Mouse (Mus musculus) embryonic facial prominence, embryonic 11.5 days (tissue): ENCODE measurements at regions not wholly inside any gene's neighbourhood (a gene's known extent, or its start where the extent isn't known, plus 50 kb on each side); places are given as distances from the start of the nearest gene placed in this dataset.
A peak's percentile ranks its signal among the peaks of the same experiment; 100 is the strongest.

ENCODE experiments used
- ATAC-seq: fragments of 200-750 bp; cut with Nextera tagmentation; replicated peaks from 2 replicates; pipeline ENCODE4 v1.8.0; 2017; ENCODE audit warnings: low read depth; ENCODE audit not compliant: insufficient number of reproducible peaks, low FRiP score, low TSS enrichment
- DNase-seq: peaks from one replicate; pipeline ENCODE4 v3.0.0-alpha.2; 2015; ENCODE audit warnings: low spot score
- H3K27ac ChIP-seq: fragments of 300-500 bp; sonication (generic); replicated peaks from 2 replicates; pipeline ENCODE4 v1.5.1; 2014; ENCODE audit warnings: mild to moderate bottlenecking, low read depth, low read length, control low read depth
- H3K27me3 ChIP-seq: fragments of 300-500 bp; sonication (generic); 2 replicates; pipeline ENCODE4 v1.6.1; 2014; ENCODE audit warnings: mild to moderate bottlenecking, low read length, moderate library complexity, mixed read lengths; ENCODE audit not compliant: control insufficient read depth, insufficient read depth
- H3K36me3 ChIP-seq: fragments of 300-500 bp; sonication (generic); replicated peaks from 2 replicates; pipeline ENCODE4 v1.6.1; 2014; ENCODE audit warnings: low read depth, mild to moderate bottlenecking, low read length, moderate library complexity, mixed read lengths; ENCODE audit not compliant: control insufficient read depth, insufficient read depth
- H3K4me1 ChIP-seq: fragments of 300-500 bp; sonication (generic); 2 replicates; pipeline ENCODE4 v1.6.1; 2014; ENCODE audit warnings: low read length, mixed read lengths; ENCODE audit not compliant: control insufficient read depth, insufficient read depth
- H3K4me2 ChIP-seq: fragments of 300-500 bp; sonication (generic); 2 replicates; pipeline ENCODE4 v1.6.1; 2014; ENCODE audit warnings: low read depth, mild to moderate bottlenecking, control low read depth, low read length, moderate library complexity
- H3K4me3 ChIP-seq: fragments of 300-500 bp; sonication (generic); 2 replicates; pipeline ENCODE4 v1.5.1; 2014; ENCODE audit warnings: low read depth, low read length, control low read depth
- H3K9ac ChIP-seq: fragments of 300-500 bp; sonication (generic); replicated peaks from 2 replicates; pipeline ENCODE4 v1.6.1; 2014; ENCODE audit warnings: mild to moderate bottlenecking, control low read depth, low read length
- H3K9me3 ChIP-seq: fragments of 300-500 bp; sonication (generic); replicated peaks from 2 replicates; pipeline ENCODE4 v1.6.1; 2016; ENCODE audit warnings: mild to moderate bottlenecking, low read length, inconsistent platforms, mixed read lengths; ENCODE audit not compliant: control insufficient read depth
- WGBS: fragments of 180-500 bp; shearing (Covaris S2); extraction: QIAGEN DNeasy Blood & Tissue Kit; methylation state at CpG from one replicate; pipeline ENCODE4 v1.1.7; 2014; 5-methylcytosine and 5-hydroxymethylcytosine counted together

GRCm38 (mm10) chr6:100139809-100140208 is 147.5 kb downstream of the Rybp start:
- Histone ChIP-seq H3K36me3 (no peaks in the 10 kb centered on the region), H3K4me1 (peaks cover 7% of the 10 kb centered on the region), H3K27ac (no peak overlapping the region), H3K4me2 (no peak overlapping the region), H3K27me3 (peaks cover 2% of the 10 kb centered on the region; the same call in 1 of the 2 replicates), H3K4me3 (no peak overlapping the region), H3K9me3 (no peaks in the 10 kb centered on the region), H3K9ac (no peak overlapping the region)
- 47% methylated on average over 6 of the region's 6 CpGs for WGBS
- DNase-seq = no peak
- no peak for ATAC-seq

GRCm38 (mm10) chr6:100138659-100139058 is 148.6 kb downstream of the Rybp start:
- Histone ChIP-seq H3K9ac (no peak overlapping the region), H3K27me3 (peaks cover 2% of the 10 kb centered on the region; the same call in 1 of the 2 replicates), H3K36me3 (no peaks in the 10 kb centered on the region), H3K27ac (no peak overlapping the region), H3K9me3 (no peaks in the 10 kb centered on the region), H3K4me3 (no peak overlapping the region), H3K4me1 (peaks cover under 1% of the 10 kb centered on the region; the same call in 1 of the 2 replicates), H3K4me2 (no peak overlapping the region)
- DNase-seq = no peak
- no peak for ATAC-seq
- 87% methylated on average over 2 of the region's 2 CpGs for WGBS

GRCm38 (mm10) chr6:100135177-100135576 is 152.1 kb downstream of the Rybp start:
- Histone ChIP-seq H3K9ac (no peak overlapping the region), H3K36me3 (no peaks in the 10 kb centered on the region), H3K9me3 (no peaks in the 10 kb centered on the region), H3K4me1 (peaks cover 3% of the 10 kb centered on the region; the same call in 1 of the 2 replicates), H3K27ac (no peak overlapping the region), H3K4me3 (no peak overlapping the region), H3K4me2 (no peak overlapping the region), H3K27me3 (no peaks in the 10 kb centered on the region)
- WGBS = 24% methylated on average over 2 of the region's 2 CpGs
- ATAC-seq = no peak; the same call in 1 of the 2 replicates
- DNase-seq = no peak

- no peaks in the 10 kb centered on the region for H3K27me3 ChIP-seq
- DNase-seq (no peak), ATAC-seq (no peak)
- no peaks in the 10 kb centered on the region for H3K36me3 ChIP-seq
- no peak overlapping the region for H3K4me3 ChIP-seq
- no peak overlapping the region for H3K27ac ChIP-seq
- H3K4me1 ChIP-seq = peaks cover 3% of the 10 kb centered on the region; the same call in 1 of the 2 replicates
- no peak overlapping the region for H3K4me2 ChIP-seq
- WGBS = 81% methylated on average over 9 of the region's 9 CpGs
- no peak overlapping the region for H3K9ac ChIP-seq
- H3K9me3 ChIP-seq = no peaks in the 10 kb centered on the region
Observed at GRCm38 (mm10) chr6:100133970-100134369, 153.3 kb downstream of the Rybp start.

GRCm38 (mm10) chr6:100132916-100133600 is 154.2 kb downstream of the Rybp start:
- ATAC-seq (no peak), DNase-seq (no peak)
- Histone ChIP-seq H3K27ac (no peak overlapping the region), H3K9ac (no peak overlapping the region), H3K27me3 (no peaks in the 10 kb centered on the region), H3K36me3 (no peaks in the 10 kb centered on the region), H3K4me1 (peaks cover 3% of the 10 kb centered on the region; the same call in 1 of the 2 replicates), H3K4me3 (no peak overlapping the region), H3K9me3 (no peaks in the 10 kb centered on the region), H3K4me2 (no peak overlapping the region)
- WGBS = 32% methylated on average over 4 of the region's 4 CpGs

- H3K36me3 ChIP-seq = no peaks in the 10 kb centered on the region
- no peaks in the 10 kb centered on the region for H3K4me1 ChIP-seq
- no peak overlapping the region for H3K9ac ChIP-seq
- H3K9me3 ChIP-seq = no peaks in the 10 kb centered on the region
- 0 out of 2 replicates have a peak, but pooled peaks have one; percentile 30 for ATAC-seq
- 38% methylated on average over 15 of the region's 15 CpGs for WGBS
- no peaks in the 10 kb centered on the region for H3K27me3 ChIP-seq
- DNase-seq = no peak
- H3K4me2 ChIP-seq = no peak overlapping the region
- H3K4me3 ChIP-seq = no peak overlapping the region
- H3K27ac ChIP-seq = no peak overlapping the region
Observed at GRCm38 (mm10) chr6:100127221-100128143, 159.8 kb downstream of the Rybp start.

GRCm38 (mm10) chr6:100126736-100127135 is 160.5 kb downstream of the Rybp start:
- Histone ChIP-seq H3K4me3 (no peak overlapping the region), H3K4me2 (no peak overlapping the region), H3K9me3 (no peaks in the 10 kb centered on the region), H3K9ac (no peak overlapping the region), H3K27me3 (no peaks in the 10 kb centered on the region), H3K4me1 (no peaks in the 10 kb centered on the region), H3K27ac (no peak overlapping the region), H3K36me3 (no peaks in the 10 kb centered on the region)
- no peak for DNase-seq
- 44% methylated on average over 8 of the region's 8 CpGs for WGBS
- ATAC-seq = no peak

- no peaks in the 10 kb centered on the region for H3K9me3 ChIP-seq
- no peaks in the 10 kb centered on the region for H3K36me3 ChIP-seq
- ATAC-seq = no peak
- no peak overlapping the region for H3K27ac ChIP-seq
- no peak overlapping the region for H3K4me2 ChIP-seq
- no peak for DNase-seq
- no peaks in the 10 kb centered on the region for H3K4me1 ChIP-seq
- no peak overlapping the region for H3K9ac ChIP-seq
- H3K4me3 ChIP-seq = no peak overlapping the region
- H3K27me3 ChIP-seq = no peaks in the 10 kb centered on the region
- 41% methylated on average over 3 of the region's 3 CpGs for WGBS
Observed at GRCm38 (mm10) chr6:100126326-100126725, 161.0 kb downstream of the Rybp start.
